Mouse (Mus musculus) regulatory T cell (primary cell): ENCODE measurements around the gene Agr2.

Source experiments
- in situ Hi-C: fragments of 300-600 bp; cut with MboI, MseI; formaldehyde crosslinking; loops from one replicate; pipeline ENCODE4 v1.15.1; 2025; ENCODE audit warnings: high pct_unique_total_duplicates

Agr2 gene

DNA sequence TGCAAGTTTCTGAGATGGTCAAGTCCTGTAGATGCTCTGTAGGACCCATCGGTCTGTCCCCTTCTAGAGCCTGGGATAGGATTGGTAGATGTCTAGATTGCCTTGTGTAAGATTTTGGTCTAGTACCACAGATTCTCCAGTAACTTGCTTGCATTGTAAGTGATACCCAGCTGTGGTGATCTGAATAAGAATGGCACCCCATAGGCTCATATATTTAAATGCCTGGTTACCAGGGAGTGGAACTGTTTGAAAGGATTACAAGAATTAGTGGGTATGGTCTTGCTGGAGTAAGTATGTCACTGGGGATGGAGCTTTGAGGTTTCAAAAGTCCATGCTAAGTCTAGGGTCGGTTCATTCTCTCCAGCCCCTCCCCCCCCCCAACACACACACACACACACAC is 28.0 kb downstream of the Agr2 start:
- in situ Hi-C loops, result no loop called here

DNA sequence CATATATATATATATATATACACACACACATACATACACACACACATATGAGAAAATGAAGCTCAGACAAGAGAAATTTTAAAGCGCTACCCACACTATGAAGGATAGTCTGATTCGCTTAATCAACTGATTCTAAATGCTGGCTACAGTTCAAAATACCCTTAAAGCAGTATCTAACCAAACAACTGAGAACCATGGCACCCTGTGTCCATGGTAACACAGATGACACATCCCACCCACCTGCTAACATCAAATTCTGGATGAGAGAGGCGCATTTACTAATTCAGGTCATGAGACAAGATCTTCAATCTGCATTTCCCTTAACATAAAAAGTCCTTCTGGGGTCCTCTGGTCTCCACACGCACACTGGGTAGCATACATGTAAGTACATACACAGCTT is 33.4 kb downstream of the Agr2 start:
- in situ Hi-C loops, result no loop called here

DNA sequence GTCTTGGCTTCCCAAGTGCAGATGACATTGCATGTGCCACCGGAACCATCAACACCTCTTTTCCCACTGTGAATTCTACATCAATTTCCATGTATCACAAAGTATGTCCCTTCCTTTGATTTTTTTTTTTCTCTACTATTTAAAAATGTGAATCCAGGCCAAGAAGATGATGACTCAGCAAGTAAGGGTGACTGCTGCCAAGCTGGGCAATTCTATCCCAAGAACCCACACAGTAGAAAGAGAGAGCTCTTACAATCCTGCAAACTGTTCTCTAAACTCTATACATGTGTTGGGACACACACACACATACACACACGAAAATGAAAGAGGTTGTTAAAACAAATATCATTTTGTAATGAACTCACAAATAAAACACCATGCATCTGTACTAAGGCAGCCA is 34.5 kb downstream of the Agr2 start:
- in situ Hi-C loops, result no loop called here

DNA sequence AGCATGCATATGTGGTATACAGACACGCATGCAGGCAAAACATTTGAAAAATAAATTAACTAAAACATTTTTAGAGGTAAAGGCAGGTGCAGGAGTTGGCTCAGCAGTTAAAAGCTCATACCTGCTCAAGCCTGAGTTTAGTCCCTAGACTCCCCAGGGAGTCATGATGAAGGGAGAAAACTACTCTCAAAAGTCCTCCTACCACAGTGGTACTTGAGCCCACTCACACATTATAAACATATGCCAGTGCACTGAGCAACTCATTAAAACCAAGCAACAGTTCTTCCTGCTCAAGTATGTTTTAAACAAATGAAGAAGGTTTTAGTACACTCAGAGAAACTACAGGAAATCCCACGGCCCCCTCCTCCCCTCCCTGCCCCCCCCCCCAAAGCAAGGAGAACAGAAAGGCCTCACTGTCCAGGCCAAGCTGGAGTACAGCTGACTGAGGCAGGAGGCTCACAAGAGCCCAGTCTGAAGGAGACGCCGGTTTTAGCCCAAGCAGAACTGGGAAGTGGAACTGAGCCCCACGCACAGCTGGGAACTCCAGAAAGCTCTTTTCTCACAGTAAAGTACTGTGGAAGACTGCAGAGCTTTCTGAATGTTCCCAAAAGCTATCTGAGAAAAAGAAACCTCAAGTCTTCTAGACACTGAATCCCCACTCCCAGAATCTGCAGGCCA is 36.4 kb downstream of the Agr2 start:
- in situ Hi-C loops, result no loop called here

DNA sequence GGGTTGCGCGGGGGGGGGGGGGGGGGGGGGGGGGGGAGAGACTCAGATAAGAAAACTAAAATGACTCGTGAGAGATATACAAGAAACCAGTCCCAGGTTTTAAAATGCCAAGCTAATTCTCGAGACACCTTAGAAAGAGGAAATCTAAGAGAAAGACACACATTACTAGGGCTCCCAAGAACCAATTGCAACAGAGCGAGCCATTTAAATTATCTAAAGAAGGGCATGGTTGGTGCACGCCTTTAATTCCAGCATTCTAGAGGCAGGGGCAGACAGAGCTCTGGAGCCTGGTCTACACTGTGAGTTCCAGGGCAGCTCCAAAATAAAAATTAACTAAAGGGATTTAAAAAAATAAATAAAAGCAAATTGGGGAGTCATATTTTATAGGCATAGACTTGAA is 37.0 kb downstream of the Agr2 start:
- in situ Hi-C loops, result no loop called here

DNA sequence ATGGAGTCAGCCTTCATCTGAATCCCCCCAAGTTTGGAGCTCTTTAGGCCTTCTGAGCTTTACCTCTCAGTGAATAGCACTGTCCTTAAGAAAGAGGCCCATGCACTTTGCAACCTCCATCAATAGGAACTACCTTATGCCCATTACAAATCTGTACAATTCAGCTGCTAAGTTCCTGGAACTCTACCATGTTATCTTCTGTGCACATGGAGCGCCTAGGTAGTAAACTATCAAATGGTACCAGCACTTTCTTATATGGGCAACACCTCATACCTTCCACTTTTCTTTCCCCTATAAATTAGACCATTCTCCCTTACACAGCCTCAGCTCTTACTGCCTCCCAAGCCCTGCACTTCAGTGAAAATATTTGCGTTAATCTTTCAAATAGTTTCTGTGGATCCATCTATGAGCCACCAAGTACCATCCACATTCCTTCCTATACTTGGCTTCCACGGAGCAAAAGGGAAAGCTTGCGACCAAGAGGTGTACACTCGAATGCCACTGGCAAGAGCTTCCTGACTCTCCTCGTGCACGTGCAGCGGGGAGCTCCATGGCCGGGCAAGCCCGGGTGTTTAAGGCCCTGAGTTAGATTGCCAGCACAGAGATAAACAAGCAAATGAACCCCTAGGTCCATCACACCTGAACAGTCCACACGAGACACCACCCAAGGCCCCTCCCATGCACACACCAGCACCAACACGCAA is 38.1 kb downstream of the Agr2 start:
- in situ Hi-C loops, result no loop called here

DNA sequence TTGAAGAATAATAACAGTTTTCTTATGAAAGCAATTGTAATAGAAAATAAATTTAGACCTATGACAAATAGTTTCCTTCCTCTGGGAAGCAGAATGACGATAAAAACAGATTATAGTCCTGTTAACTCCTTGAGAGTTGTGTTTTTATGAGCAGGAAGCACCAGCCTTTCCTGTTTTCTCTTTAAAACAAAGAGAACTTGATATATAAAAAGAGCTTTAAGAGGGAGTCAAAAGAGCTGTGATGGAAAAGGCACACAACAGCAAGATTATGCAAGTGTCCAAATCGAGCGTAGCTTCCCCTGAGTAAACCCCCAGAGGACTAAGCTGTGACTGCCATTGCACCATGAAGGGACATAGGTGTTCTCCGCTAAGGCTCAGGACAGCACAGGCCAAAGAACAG is 39.7 kb downstream of the Agr2 start:
- in situ Hi-C loops, result no loop called here

DNA sequence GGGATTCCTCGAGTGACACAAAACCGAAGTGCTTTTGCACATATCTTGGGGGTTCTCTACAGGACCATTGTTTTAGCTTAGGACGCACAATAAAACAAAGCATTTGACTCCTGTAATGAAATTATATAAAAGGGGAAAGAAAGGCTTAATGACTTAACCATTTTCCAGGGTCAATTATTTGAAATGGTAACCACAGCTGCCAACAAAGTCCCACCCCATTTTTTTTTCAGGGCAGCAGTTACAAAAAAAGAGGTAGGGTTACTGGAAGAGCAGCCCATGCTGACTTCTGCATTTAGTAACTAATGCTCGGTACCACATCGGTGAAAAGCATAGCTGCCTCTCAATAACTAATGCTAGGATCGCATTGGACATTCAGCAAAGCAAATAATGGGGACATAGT is 42.8 kb downstream of the Agr2 start:
- in situ Hi-C loops, result no loop called here

DNA sequence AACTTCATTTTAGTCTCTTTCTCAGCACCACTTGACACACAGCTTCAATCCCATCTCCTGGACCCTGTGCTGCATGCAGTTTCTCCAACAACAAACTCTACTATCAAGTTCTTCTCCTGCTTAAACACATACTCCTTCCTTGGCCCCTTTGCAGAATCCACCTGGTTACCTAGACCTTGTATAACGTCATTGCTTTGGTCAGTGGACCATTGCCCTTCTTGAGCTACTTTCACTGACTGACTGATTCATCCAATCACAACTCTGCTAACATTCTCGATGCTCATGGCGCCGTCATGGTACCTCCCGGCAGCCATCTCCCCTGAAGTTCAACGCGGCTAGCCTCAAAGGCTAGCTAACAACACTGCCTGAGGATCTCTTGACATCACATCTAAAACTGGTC is 43.4 kb downstream of the Agr2 start:
- in situ Hi-C loops, result no loop called here

DNA sequence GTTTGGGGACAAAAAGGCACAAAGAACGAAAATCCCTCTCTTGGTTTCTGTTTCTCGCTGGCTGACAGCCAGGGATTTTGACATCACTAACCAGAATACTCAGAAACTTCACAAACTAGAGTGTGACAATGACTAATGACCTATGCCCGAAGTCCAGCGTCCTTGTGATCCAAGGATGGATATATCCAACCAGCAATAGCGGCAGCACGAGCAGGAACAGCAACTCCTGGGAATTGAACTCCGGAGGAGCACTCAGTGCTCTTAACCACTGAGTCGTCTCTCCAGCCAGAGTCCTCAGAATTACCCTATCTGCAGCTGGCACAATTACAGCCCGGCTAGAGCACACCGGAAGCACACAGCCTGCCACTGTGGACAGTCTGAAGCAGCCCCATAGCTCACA is 44.1 kb downstream of the Agr2 start:
- in situ Hi-C loops, result no loop called here

DNA sequence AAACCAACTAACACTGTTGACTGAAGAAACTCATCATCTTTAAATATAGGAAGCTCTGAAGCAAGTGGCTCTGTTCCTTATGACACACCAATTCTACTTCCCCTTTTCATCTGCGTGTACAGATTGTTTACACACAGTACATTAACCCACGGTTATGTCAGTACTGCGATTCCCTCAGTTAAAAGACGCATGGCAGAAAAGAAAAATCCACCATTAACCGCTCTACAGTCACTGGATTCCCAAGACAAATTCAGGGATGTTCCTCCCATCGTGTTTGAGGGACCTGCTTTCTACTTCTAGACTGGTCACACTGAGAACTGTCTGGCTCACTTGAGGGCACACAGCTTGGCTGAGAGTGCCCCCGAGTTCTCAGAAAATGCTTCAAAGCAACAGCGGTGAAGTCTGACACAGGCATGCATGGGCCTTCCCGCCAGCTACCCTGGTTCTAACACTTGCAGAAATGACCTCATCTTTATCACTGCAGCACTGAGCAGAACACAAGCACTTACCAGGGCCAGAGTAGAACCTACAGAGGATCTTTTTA is 46.9 kb downstream of the Agr2 start:
- in situ Hi-C loops, result loop anchor here (5.0 kb wide), 1 partner anchor 118 kb away; the partner anchor contains the start of genes Ankmy2 and Bzw2

DNA sequence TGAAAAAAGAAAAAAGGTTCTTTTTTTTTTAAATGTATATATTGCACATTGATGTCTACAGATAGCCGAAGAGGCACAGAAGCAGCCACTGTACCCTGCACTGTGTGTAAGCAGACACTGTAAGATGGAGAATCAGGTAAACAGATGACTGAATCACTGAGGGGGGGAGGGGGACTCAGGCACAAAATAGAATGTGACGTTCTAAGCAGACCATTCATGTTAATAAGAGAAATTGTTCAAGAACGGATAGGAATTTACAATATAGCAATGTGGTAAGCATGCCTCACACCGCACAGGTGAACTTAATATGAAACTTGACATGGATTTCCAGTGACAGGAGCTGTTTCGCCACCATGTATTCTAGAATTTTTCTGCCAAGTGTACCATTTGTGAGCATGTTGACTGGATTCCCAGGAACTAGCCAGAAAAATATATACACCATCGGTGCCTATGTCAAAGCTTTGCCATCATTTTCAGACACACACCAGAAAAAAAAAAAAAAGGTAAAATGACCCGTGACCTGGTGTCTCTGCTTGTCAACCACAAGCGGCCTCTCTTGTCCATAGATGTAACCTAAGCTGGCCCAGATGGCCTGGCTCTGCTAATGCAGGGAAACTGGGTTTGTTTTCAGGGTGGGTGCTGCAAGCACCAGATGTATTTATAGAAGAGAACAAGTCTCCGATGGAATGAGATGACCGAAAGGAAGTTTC is 48.0 kb downstream of the Agr2 start:
- in situ Hi-C loops, result loop anchor here (5.0 kb wide), 1 partner anchor 117 kb away; the partner anchor contains the start of genes Ankmy2 and Bzw2

DNA sequence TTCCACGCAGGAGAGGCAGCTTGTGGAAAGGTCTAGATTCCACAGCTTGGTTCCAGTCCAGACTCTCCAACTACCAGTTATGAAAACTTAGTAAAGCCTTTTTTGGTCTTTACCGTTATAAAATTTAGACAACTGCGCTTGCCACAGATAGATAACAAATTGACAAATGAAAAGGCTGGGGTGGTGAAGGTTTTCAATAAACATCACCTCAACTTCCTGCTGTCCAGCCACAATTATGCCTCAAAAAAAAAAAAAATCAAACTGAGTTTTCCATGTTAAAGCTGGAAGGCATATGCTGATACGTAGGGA is 48.5 kb downstream of the Agr2 start:
- in situ Hi-C loops, result loop anchor here (5.0 kb wide), 1 partner anchor 116 kb away; the partner anchor contains the start of genes Ankmy2 and Bzw2

DNA sequence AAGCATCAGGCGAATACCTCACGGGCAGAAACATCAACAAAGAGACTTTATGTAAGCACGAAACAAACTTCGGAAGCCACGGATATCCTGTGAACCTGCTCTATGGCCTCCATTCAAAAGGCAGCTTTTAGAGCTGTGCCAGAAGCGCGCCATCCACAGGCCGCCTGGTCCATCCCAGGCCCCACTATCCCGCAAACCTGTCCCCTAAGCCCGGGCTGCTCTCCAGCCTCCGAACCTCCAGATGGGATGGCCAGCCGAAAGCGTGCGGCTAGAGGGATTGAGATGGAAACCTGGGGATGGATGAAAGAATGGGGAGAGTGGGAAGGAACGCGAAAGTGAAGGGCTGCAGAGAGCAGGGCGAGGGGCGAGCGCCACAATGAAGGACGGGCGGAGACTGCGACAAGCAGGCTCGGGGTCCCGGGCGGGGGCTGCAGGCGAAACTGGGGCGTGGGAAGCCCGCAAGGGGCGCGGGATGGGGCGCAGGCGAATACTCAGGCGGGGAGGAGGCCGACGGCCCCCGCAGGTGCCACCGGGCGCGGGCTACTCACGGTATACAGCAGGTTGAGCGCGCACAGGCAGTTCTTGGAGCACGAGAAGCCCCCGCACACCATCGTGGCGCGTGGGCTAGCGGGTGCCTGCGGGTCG is 49.1 kb downstream of the Agr2 start:
- in situ Hi-C loops, result loop anchor here (5.0 kb wide), 1 partner anchor 115 kb away; the partner anchor contains the start of genes Ankmy2 and Bzw2

DNA sequence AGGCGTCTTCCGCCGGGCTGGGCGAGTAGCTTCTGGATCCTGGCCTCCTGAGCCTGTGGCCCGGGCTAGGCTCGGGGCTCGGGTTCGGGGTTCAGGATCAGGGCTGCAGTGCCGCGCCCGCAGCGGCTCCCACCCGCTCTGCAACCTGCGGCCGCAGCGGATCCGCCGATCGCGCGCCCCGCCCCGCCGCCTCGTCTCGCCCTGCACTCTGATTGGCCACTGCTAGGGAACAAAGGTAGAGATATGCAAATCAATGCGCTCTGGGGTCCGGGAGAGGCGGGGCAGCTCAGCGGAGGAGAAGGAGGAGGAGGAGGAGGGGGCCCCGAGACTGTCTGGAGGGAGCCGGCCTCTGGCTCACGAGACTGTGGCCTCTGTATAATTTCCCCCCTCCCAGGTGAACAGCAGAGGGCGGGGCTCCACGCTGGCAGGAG is 49.7 kb downstream of the Agr2 start, which contains the start of gene Tspan13:
Gene Tspan13, minus strand, starts transcription at position 153 of the 431 bp plus-strand sequence.
- in situ Hi-C loops, result loop anchor here (5.0 kb wide), 1 partner anchor 115 kb away; the partner anchor contains the start of genes Ankmy2 and Bzw2

DNA sequence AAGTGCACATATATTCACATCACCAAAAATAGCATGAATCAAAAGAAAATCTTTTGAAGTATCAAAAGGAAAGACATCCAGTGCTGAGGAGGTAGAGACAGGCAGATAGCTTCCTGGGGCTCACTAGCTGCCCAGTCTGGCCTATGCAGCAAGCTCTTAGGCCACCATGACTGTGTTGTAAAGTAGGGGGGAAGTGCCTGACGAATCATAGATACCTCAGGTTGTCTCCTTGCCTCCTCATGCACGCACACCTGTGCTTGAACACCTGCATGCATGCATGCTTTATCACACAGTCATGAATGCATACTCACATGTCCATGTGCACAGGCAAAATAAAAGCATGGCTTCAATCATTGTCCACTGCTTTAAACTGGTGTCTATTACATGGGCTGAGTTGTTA is 52.0 kb downstream of the Agr2 start:
- in situ Hi-C loops, result loop anchor here (5.0 kb wide), 1 partner anchor 113 kb away; the partner anchor contains the start of genes Ankmy2 and Bzw2

DNA sequence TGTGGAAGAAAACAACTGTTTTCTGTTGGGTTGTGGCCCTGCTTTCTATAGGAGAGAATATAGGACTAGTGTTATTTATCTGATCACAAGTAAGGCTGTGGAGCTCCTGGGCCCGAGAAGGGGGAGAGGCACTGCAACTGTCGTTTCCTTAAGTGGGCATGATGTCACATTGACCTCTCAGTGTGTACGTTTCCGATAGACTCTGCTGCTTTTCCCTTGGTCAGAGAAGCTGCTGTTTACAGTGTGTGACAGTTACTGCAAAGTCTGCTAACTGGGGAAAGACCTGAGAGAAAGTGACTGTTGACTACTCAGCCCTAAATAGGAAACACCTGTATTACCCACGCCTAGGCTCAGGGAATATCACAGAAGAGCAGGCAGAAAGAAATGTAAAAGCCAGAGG is 53.5 kb downstream of the Agr2 start:
- in situ Hi-C loops, result no loop called here

DNA sequence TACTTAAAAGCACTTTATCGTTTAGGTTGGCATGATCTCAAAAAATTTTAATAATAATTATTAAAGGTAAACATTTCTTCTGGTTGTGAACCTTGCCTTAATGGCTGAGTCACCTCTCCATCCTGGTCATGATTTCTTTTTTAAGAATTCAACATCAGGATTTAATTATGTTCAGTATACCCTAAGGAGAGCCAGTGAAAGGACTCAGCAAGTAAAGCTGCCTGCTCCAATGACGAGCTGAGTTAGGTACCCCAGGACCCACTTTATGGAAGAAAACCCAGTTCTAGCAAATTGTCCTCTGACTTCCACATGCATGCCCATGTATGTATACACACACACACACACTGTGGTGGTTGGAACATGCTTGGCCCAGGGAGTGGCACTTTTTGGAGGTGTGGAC is 54.9 kb downstream of the Agr2 start:
- in situ Hi-C loops, result no loop called here

DNA sequence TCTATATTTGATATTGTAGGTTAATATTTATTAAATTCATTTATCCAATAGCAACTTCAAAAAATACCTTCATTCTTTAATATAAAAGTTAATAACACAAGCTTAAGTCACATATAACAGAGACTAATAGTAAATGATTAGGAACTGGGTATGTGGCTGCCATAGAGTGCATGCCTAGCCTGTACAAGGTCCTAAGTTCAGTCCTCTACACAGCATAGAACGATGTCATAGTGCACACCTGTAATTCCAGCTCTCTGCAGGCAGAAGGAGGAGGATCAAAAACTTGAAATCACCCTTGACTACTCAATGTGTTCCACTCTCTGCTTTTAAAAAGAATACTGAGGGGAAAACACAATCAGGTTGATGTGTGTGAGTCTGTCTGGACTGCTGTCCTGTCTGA is 57.6 kb downstream of the Agr2 start:
- in situ Hi-C loops, result no loop called here
